Mouse (Mus musculus) liver, postnatal 0 days (tissue): ENCODE results near the gene Ahsa1.

Experiments used
- CTCF ChIP-seq: sonication (generic); IDR thresholded peaks from 2 replicates; pipeline ENCODE4 v1.5.1; 2016; ENCODE audit warnings: antibody characterized with exemption, low read depth
- EP300 ChIP-seq: IDR thresholded peaks from 2 replicates; pipeline ENCODE4 v1.6.1; 2016; ENCODE audit warnings: antibody characterized with exemption, low read depth, mild to moderate bottlenecking

- TF ChIP-seq CTCF (no peak), EP300 (no peak)
Measured at GRCm38 (mm10) chr12:87224950-87225349, 41.3 kb upstream of the Ahsa1 start.
